Mouse (Mus musculus) spleen, postnatal 36 days (tissue): ENCODE measurements around the gene Cdadc1.

Source experiments
- DNase-seq, 2 experiments: peaks; one replicate each; pipeline ENCODE4 v3.0.0; 2022; ENCODE audit warnings: low spot score in 2 of 2, mixed read lengths in 1 of 2

Gene Cdadc1

DNA sequence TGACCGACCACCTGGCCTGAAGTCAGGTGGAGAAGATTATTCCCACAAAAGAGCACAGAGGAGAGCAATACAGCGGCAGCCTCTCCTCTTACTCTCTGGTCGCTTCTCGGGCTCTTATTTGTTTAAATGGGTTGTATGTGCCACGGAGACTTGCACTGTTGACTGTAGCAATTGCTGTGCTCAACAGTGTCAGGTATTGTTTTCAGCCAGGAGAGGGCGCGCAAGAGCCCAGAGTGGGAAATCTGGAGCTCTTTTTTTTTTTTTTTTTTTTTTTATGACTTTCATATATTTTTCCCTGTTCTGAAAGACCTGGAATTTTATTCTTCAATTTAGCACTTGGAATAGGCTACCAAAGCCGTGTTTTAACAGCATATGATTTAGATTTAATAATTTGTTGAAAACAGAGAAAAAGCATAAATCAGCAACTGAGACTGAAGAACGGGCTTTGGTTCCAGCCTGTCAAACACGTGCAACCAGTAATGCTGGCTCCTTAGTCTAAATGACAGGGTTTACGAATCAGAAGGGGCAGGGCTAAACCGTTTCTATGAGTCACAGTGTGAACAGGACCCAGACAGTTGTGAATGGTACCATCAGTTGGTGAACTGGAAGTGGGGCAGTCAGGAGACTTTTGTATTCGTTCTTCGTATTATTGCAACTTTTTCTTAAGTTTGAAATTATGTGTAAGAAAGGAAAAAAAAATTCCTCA lies 15.3 kb upstream of the Cdadc1 start:
- peak in 1 of 2 experiments; percentile 26 for DNase-seq

DNA sequence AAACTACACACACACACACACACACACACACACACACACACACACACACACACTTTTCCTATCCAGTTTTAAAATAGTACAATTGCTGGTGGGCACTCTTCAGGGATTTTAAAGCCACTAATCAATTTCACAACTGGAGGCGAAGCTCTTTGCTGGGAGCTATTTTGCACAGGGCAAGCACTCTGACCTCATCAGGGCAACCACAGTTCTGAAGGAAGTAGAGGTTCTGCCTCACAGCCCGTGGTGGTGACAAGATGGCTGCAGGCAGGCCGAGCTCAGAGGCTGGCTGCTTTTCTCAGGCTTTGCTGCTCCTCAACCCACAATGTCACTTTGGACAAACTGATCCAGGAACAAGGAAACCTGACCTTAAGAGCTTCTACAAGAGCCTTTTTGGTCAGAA lies 9.3 kb upstream of the Cdadc1 start:
- DNase-seq, result no peak

DNA sequence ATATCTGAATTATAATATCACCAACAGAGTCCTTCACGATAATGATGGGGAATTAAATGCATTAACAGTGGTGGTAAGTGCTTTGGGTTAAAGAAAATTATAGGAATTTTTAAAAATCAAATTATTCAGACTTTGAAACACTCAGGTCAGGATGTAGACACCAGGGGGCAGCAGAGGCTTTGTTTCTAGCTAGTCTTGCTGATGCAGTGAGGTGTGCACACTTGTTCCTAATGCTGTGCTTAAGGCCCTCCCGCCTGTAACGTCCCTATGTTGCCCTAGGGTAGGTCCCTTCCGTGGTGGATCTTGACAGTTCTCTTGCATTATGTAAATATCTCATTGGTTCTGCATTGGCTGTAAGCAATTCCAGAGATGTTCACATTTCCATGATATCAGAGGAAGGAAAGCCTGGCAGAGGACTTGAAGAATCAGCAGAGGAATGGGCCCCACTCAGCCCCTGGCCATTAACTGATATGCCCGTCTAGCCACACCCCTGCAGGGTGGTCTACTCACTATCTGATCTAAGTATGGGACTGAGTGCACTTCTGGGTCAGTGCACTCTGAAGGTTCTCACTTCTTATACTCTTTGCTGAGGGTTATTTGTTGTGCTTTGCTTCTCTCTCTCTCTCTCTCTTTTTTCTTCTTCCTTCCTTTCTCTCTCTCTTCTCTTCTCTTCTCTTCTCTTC lies 8.1 kb upstream of the Cdadc1 start:
- DNase-seq, result peak; percentile 48

DNA sequence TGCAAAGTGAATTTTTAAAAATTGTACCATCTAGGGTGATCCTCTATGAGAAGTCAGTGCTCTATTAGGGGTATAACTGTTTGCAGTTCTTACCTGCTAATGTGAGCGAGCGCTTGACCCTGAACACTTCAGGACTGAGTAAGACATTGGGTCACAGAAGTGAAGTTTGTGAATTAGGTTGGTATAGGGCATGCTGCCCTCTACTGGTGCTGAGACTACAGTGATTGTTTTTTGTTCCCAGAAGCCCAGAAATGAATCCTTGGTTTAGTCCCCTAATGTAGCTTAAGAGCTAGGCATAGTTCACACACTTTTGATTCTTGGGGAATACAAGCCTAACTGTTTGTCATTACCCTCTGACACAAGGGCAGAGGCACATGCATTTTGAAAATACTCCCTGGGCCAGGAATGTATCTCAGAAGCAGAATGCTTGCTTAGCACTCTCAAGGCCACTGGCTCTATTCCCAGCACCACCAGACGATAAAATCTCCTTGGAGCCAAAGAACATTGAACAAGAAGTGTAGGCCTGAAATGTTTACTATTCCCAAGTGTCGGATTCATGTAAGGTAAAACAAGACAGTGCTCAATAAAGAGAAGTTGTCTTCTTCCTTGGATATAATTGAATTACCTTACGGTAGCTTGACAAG lies 6.4 kb upstream of the Cdadc1 start:
- DNase-seq, result no peak

DNA sequence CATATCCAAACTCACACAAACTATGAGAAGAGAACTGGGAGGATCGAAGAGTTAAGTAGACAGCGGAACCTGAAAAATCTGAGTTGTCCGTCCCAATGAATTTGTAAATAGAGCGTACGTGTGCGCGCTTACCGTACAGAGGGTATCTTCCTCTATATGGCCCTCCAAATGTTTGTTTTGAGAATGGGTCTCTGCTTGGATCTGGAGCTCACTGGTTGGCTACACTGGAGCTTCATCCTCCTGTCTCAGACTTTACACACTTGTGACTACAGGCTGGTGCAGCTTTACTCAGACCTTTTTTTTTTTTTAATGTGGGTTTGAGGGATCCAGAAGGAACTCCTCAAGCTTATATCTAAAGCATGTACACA lies 485 bp upstream of the Cdadc1 start:
- DNase-seq, result no peak

DNA sequence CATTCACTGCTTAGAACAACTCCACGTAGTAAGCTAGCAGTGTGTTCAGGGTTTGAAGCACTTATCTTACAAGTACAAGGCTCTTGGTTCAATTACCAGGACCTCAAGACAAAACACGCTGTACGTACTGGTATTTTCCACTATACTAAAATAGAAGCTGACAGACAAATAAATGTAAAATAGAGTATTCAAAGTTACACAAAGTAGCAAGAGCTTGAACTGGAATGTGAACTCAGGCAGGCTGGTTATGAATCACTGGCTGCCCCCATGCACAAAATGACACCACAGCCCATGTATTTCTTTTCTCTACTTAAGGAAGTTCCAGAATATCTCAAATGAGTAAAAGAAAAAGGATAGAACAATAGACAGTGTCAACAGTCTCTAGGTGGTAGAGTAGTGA lies 2.8 kb downstream of the Cdadc1 start:
- no peak for DNase-seq

DNA sequence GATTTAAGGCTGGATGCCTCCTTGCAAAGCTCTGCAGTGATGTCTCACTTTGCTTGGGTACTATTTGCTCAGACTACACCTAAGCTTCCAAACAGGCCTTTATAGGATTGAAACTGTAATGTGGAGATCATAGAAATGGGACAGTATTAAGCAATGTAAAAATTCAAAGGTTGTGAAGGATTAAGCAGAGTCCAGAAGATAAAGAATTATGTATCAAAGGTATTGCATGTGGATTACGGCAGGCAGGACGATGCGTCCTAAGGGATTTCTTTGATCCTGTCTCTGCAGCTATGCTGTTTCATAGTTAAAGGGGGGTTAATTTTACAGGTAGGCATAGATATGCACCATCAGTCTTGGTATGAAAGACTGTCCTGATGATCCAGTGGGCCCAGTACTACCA lies 5.2 kb downstream of the Cdadc1 start:
- no peak for DNase-seq

DNA sequence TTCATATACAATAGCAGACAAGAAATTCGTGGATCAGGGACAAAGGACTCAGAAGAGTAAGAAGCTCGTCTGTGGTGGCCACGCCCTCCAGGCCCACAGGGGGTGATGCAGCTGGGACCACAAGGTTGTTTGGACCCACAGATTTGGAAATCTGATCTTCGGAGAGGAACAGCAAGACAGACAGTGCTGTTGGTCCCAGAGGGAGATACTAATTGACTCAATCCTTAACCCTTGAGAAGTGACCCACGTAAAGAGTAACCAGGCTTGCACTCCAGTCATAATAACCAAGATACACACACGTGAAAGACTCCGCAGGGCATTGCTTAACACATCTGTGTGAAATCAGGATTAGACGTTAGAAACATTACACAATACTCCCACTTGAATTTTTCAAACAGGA lies 5.9 kb downstream of the Cdadc1 start:
- no peak for DNase-seq

DNA sequence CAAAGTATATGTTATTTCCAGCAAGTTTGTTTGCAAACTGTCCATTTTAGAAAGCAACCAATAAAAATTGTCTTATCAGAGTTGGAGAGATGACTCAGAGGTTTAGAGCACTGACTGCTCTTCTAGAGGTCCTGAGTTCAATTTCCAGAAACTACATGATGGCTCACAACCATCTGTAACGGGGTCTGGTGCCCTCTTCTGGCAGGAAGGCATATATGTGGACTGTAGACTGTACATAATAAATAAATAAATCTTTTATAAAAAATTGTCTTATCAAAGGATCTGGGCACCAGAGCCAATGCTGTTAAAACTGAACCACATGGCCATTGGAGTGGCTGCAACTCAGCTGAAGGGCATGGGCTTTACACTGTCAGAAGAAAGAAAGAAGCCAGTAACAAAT lies 7.1 kb downstream of the Cdadc1 start:
- DNase-seq, result peak in 1 of 2 experiments; percentile 18

DNA sequence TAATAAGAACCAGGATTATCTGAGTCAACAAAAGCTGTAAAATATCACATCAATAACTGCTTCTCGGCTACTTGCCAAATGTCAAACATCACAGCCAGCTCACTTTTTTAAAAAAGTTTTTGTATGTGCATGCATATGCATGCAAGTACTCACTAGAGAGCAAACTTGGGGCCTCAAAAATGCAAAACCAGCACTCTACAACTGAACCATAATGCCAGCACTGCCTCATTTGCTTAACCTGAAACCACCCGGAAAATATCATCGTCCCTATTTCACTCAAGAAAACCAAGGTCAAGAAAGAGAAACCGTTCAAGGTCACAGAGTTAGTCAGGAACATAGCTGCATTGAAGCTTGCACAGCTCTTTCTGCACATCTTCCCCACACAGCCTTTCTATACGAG lies 21.4 kb downstream of the Cdadc1 start:
- no peak for DNase-seq

DNA sequence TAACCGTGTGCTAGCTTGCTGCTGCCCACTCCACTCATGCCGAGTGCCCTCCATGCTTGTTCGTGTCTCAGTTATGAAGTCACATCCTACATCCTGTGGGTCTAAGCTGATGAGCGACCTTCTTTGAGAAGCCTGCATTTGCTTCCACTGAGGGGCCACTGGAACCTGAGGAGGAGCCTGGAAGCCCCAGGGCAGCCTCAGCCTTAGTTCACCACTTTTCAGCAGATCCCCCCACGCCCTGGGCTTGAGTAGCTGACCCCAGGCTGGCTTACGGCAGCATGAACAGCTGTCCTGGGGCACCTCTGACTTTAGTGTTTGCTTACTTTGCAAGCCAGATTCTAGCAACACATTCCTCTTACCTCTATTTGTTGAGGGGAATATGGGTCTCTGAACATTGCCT lies 31.0 kb downstream of the Cdadc1 start:
- no peak for DNase-seq

DNA sequence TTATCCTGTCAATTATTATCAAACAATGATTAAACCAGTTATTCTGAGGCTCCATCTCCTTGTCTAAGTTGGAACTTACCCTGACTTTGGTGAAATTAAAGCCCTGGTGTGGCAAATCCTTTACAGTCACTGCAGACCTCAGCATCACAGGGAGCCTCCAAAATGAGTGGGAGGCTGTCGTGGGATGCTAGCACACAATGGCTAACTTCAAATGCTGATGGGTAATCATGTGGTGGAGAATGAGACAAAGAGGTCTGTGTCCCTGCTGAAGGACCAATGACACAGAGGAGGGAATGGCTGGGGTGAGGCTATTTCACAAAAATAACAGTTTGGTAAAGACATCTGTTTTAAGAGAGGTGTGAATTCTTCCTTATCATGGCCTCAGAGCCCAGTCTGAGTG lies 39.9 kb downstream of the Cdadc1 start:
- no peak for DNase-seq

DNA sequence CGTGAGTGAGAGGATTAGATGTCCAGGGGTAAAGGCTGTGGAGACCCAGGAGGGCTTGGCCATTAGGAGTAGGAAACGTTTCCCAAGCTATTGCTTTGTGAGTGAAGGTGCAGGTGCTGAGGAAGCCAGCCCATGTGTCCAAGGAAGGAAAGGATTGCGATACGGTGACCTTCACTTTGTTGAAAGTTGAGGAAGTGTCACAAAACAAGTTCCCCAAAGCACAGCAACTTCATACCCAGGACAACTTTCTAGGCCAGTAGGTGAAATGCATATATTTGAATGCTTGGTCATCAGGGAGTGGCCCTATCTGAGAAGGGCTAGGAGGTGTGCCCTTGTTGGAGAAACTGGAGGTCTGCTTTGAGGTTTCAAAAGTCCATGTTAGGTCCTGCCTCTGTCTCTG lies 40.7 kb downstream of the Cdadc1 start:
- DNase-seq, result no peak

DNA sequence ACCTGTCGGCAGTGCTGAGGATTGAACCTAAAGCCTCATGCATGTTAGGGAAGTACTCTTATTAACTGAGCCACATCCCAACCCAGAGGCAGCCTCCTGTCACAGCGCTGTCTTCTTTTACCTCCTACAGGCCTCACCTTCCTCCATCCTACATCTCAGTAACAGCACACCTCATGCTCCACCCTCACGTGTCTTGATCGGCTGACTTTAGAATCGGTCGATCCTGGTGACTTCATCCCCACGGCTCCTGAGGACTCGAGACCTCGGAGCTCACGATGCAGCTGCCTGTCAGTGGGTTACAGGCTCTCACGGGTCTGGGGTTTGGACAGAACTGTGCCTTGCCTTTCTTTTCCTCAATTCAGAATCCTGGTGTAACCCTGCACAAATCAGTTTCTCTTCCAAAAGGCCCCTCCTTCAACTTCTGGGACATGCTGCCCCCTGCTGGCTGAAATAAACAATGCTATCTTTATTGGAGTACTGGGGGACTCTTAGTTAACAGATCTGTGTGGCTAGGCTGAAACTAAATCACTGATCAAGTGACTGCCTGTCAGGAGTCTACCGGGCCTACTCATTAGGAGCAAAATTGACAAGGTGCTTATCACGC lies 41.7 kb downstream of the Cdadc1 start:
- peak; percentile 47 to 64 for DNase-seq

DNA sequence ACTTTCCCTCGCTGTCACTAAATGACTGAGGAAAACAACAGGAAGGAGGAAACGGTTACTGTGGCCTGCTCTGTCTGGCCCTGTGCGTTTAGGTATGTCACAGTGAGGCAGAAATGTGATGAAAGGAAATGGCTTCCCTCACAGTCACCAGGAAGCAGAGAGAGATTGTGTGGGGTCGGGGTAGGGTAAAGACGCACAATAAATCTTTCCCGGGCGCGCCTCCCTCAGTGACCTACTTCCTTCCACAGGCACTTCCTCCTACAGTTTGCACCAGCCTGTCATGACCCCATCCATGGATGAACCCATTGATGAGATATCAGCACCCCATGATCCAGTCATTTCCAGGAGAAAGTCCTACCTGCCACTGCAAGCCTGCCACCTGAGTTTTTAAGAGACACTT lies 42.7 kb downstream of the Cdadc1 start:
- no peak for DNase-seq

DNA sequence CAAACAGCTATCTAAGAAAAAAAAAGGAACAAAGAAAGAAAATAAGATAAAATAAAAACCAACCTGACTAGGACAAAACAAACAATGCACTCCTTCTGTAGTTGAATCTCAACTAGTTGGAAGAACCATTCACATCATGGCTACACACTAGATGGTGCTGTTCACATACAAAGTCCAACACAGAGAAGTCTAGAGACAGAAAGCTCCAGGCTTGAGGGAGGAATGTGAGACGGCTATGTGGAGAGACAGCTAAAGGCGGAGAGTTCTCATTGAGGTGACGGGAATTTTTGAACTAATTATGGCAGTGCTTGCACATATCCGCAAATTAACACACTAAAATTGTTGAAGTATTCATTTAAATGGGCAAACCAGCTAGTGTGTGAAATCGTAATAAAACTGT lies 43.7 kb downstream of the Cdadc1 start:
- DNase-seq, result no peak

DNA sequence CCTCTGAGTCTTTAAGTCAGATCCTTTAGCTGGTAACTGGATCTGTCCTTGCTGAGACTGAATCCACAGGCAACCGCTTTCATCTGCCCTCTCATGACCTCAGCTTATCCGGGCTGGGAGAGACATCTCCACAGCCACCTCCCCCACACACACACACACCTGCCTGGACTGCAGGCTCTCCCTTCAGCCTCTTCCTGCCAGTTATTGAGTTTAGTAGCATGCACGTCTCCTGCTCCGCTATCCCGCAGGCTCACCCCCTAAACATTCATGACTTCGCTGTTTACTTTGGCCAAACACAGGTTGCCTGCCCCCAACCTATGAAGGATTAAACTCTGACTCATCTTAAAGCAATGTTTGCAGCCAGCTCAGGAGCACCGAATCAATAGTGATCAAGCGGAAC lies 45.8 kb downstream of the Cdadc1 start:
- no peak for DNase-seq

DNA sequence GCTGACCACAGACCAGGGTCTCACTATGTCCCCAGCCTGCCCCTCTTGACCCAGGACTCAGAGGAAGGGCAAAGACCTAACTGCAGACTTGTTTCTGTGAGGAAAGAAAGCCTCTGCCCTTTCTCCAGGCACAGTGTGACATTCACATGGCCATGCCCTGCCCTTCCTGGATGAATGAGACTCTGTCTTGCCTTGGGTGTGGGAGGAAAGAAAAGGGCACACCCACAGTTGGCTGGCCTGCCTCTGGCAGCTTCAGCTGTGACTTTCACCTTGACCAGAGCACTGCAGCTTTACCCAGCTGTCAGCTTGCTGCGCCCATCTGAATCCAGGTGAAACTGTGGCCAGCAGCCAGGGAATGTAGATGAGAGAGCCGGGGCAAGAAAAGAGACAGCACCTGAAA lies 46.9 kb downstream of the Cdadc1 start:
- DNase-seq, result no peak

DNA sequence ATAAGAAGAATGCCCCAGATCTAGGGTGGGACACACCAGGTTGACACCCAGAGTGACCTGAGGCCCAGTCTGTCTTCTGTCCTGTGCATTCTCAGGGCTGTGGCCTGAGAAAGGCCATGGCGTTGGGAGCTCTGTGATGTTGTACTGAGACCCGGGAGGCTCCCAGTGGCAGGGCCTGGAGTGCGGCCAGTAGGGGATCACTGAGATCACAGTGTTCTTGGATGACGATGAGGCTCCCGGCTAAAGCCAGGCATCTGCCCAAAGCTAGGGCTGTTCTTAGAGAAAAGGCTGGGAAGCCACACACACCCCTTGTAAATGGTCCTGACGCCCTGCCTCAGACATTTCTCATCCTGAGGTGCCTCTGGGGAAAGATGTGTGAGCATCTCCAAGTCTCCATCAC lies 48.7 kb downstream of the Cdadc1 start:
- no peak for DNase-seq

DNA sequence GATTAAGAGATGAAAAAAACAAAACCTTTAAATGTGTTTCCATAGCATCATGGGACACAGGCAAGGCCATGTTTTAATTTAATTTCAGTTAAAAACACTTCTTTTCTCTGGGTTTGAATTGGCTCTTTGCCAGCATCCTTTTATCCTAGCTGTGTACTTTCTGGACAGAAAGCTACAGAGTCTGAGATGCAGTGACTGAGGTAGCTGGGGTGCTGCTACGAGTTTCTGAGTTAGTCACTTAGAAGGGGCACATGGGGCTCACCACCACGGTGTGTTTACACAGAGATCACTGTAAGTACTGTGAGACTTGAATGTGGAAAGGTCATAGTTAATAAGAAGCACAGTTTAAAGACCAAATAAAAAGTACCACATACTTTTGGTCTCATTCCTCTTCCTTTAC lies 49.2 kb downstream of the Cdadc1 start:
- no peak for DNase-seq

DNA sequence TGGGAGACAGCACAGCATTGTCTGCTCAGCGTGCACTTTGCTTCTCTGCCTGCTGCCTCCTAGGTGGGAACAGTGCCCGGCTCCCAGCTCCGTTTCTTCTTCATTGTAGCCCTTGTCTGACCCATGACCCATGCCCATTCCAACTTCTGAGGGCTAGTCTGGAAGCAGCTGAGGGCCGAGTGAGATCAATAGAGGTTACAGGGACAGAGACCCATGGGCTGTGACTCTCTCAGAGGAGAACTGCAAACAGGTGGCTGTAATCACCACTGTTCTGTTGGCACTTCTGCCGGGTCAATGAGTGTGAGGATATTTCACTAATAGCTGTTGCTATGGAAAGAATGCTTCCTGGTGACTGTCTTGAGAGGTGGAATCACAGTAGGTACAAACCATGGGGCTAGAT lies 50.2 kb downstream of the Cdadc1 start:
- no peak for DNase-seq

DNA sequence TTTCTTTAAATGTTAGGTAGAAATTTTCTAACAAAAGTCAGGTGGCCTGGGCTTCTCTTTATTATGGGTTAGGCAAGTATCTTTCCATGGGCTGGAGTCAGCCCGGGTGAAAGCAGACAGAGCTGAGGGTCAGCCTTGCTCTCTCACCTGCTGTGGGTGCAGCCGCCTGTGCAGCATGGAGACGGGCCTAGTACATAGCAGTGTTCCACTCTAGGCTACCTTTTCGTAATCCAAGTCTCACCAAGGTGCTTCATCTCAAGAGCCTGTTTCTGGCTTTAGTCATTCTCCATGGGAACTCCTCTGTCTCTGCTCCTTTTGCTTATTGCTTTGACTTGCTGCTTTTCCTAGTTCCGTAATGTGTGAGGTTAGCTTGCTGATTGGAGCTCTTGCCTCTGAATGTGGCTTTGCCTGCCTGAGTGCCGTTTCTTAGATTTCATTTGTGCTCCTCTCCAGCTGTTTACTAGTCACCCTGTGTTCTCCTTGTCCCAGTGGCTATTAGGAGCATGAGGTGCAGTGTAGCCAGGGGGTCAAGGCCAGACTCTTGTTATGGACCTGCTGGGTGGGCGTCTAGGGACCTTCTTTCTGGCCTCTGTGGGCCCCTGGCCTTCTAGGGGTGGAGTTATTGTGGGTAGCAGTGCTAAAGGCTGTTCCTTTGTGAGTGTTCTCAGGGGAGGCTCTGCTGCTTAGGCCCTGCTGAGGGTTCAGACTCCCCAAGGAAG lies 51.4 kb downstream of the Cdadc1 start:
- DNase-seq, result no peak
